Mouse (Mus musculus): ENCODE data around the gene Olfr573-ps1.

Gene Olfr573-ps1

GRCm38 (mm10) chr7:102942475-102942874 is at the start of gene Olfr573-ps1:
TSS of gene Olfr573-ps1 (minus strand) at chr7:102942575.
- DNase-seq (ENCODE audit: low spot score): no peak

DNA sequence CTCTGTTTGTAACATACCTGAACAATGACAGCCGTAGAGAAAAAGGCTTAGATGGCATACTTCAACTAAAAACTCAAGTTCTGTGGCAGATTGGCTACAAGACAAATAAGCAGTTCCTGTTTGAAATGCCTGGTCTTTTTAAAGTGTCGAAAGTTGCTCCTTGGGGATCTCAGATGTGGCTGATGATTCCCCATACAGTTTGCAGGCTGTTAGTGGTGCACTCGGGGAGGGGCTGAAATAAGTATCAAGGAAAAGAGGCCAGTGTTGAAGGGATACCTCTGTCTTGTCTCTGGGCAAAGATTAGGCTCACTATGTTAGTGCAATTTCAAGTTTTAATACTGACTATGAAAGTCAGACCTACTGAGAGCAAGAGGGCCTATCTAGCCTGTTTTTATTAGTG is 46.8 kb upstream of the Olfr573-ps1 start, which contains the start of gene Olfr578:
TSS of gene Olfr578 (minus strand) at position 101 of the 400 bp plus-strand sequence.
- DNase-seq (ENCODE audit: low spot score): no peak

DNA sequence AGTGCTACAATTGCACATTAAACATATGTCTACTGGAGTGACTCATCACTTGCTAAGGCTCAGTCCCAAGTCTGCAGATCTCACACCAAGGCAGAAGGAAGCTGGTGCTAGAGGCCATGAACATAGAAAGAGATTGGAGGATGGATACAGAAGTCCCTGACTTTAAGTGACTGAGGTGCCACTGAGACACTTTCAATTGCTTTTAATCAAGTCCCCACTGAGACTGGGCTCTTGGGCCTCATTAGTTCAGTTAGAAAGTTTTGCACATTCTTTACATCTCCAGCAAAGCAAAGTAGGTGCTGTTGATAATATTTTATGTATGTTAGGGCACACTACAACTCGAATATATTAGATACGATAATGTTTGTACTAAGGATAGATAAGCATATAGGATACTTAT is 33.5 kb upstream of the Olfr573-ps1 start, which contains the start of gene Olfr577:
TSS of gene Olfr577 (minus strand) at position 101 of the 400 bp plus-strand sequence.
- DNase-seq (ENCODE audit: low spot score): no peak

- DNase-seq (ENCODE audit: low spot score): no peak
Measured at GRCm38 (mm10) chr7:102974399-102974798, 32.0 kb upstream of the Olfr573-ps1 start.

DNA sequence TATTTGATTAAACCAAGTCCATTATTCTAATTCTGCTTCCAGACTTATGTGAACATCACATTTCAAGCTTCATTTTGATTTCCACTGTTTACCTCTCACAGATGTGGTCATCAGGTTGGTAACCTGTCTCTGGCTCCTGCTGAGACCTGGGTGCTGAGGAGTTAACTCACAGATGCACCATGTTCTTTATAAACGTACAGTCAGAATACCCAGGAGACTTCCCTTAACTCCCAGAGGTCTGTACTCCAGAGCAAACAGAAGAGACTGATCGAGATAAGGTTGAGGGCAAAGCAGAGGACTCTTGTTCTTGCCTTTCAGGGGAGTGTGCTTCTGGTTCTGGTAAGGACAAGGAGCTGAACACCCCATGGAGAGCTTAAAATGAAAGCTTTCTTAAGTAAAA is 20.0 kb upstream of the Olfr573-ps1 start, which contains the start of gene Olfr576:
TSS of gene Olfr576 (plus strand) at position 301 of the 400 bp plus-strand sequence.
- DNase-seq (ENCODE audit: low spot score): no peak

- DNase-seq (ENCODE audit: low spot score): no peak
Measured at GRCm38 (mm10) chr7:102958593-102958992, 16.2 kb upstream of the Olfr573-ps1 start, which contains the start of gene Olfr575. TSS of gene Olfr575 (minus strand) at chr7:102958775.

- no peak for DNase-seq (ENCODE audit: low spot score)
Measured at GRCm38 (mm10) chr7:102958137-102958536, 15.8 kb upstream of the Olfr573-ps1 start.

GRCm38 (mm10) chr7:102950732-102951131 is 8.4 kb upstream of the Olfr573-ps1 start:
- no peak for DNase-seq (ENCODE audit: low spot score)

- DNase-seq (ENCODE audit: low spot score): no peak
Measured at GRCm38 (mm10) chr7:102948167-102948566, 5.8 kb upstream of the Olfr573-ps1 start, which contains the start of gene Olfr574. TSS of gene Olfr574 (plus strand) at chr7:102948467.

- no peak for DNase-seq (ENCODE audit: low spot score)
Measured at GRCm38 (mm10) chr7:102943417-102943816, 1.0 kb upstream of the Olfr573-ps1 start.

DNA sequence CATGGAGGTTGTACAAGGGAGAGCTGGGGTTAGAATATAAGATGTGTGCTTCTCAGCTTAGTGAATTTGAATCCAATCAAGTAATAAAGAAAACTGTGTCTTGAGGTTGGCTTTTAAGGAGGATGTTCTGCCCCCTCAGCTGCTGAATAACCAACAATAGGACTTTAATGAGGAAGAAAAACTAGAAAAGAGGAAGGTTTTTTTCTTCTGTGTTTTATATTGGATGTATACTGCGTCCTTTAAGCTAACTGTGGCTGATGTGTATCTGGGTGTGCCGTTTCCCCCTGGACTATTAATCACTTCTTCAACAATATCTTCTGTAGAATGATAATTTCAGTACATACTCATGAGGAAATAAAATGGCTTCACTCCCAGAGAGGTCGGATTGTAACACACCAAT is 15.3 kb downstream of the Olfr573-ps1 start:
- no peak for DNase-seq (ENCODE audit: low spot score)

GRCm38 (mm10) chr7:102924109-102924508 is 18.3 kb downstream of the Olfr573-ps1 start, which contains the start of gene Olfr572:
TSS of gene Olfr572 (plus strand) at chr7:102924409.
- no peak for DNase-seq (ENCODE audit: low spot score)

- DNase-seq (ENCODE audit: low spot score): no peak
Measured at GRCm38 (mm10) chr7:102919632-102920031, 22.7 kb downstream of the Olfr573-ps1 start.

DNA sequence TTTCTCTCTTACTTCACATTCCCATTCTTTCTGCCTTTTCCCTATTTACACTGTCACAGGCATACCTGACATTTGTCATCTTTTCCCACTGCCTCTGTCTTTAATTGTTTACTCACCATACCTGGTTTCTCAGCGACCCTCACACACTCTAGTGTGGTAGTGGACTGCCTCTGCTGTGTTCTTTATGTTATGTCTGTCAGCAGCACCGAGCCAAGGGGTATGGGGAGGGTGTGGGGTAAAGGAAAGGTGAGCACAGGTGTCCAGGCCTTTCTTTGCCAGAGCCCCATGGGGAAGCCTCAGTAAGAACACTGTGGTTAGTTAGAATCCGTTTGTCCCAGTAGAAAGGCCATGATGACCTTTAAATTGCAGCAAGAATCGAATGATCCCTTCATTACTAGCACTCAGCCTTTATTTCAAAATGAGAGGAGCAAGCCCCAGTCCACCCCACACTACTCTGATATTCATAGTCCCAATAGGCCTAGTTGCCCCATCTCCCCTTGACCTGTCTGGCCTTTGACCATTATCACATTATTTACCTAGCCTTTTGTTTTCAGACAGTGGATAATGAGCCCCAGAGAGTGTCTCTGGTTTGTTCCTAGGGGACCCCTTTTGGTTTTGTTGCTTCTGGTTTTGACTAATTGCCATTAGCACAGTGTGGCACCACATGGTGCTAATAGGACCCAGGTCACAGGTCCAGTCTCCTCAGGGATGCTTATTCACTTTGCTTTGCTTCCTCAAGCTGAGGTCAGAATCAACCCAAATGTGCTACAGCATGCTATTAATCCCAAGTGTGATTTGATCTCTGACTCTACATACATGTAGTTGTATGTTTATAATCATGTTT is 25.1 kb downstream of the Olfr573-ps1 start, which contains the start of gene Olfr571:
TSS of gene Olfr571 (minus strand) at position 505 of the 844 bp plus-strand sequence.
- DNase-seq (ENCODE audit: low spot score): no peak

DNA sequence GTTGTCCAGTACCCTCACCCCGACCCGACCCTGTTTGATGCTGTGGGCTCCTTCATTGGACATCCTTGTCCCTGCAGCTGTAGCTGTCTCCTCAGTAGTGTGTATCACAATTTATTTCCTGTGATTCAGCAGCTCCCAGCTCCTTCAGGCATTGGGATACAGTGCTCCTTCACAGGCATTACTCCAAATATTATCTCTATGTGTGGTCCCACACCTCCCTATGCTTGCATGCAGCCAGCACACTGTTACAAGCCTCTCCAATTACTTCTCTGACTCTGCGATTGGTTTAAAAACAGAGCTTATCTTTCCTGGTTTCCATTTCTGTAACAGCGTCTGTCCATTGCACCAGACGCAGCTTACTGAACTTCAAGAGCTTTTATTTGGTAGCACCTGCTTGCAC is 26.0 kb downstream of the Olfr573-ps1 start:
- DNase-seq (ENCODE audit: low spot score): no peak

GRCm38 (mm10) chr7:102915261-102915660 is 27.1 kb downstream of the Olfr573-ps1 start:
- no peak for DNase-seq (ENCODE audit: low spot score)
